Mouse (Mus musculus) neural tube, embryonic 14.5 days (tissue): ENCODE measurements around the gene Slc12a7. TPM values are rescaled to one million over a fixed set of nuclear protein-coding genes. Genes with fewer than 3 reads are reported as not detected.

Experiments used
- ATAC-seq: fragments of 200-750 bp; cut with Nextera tagmentation; 2 replicates; pipeline ENCODE4 v1.8.0; 2017; ENCODE audit warnings: low read depth, mild to moderate bottlenecking, moderate TSS enrichment, moderate library complexity
- H3K27ac ChIP-seq: fragments of 300-500 bp; sonication (generic); 2 replicates; pipeline ENCODE4 v1.5.1; 2014; ENCODE audit warnings: low read depth, mild to moderate bottlenecking, control low read depth, low read length, moderate library complexity, mixed read lengths
- H3K27me3 ChIP-seq: fragments of 300-500 bp; sonication (generic); 2 replicates; pipeline ENCODE4 v1.6.1; 2014; ENCODE audit warnings: low read length; ENCODE audit not compliant: control insufficient read depth, insufficient read depth
- H3K36me3 ChIP-seq: fragments of 300-500 bp; sonication (generic); 2 replicates; pipeline ENCODE4 v1.6.1; 2014; ENCODE audit warnings: low read length, mixed read lengths; ENCODE audit not compliant: control insufficient read depth, insufficient read depth
- H3K4me1 ChIP-seq: fragments of 300-500 bp; sonication (generic); 2 replicates; pipeline ENCODE4 v1.6.1; 2014; ENCODE audit warnings: low read length; ENCODE audit not compliant: control insufficient read depth, insufficient read depth
- H3K4me2 ChIP-seq: fragments of 300-500 bp; sonication (generic); 2 replicates; pipeline ENCODE4 v1.6.1; 2014; ENCODE audit warnings: mild to moderate bottlenecking, low read depth, low read length, control low read depth
- H3K4me3 ChIP-seq: fragments of 300-500 bp; sonication (generic); 2 replicates; pipeline ENCODE4 v1.5.1; 2014; ENCODE audit warnings: low read depth, low read length, control low read depth, mixed read lengths
- H3K9ac ChIP-seq: fragments of 300-500 bp; sonication (generic); replicated peaks from 2 replicates; pipeline ENCODE4 v1.6.1; 2014; ENCODE audit warnings: low read depth, mild to moderate bottlenecking, control low read depth, low read length, mixed read lengths
- H3K9me3 ChIP-seq: fragments of 300-500 bp; sonication (generic); 2 replicates; pipeline ENCODE4 v1.6.1; 2016; ENCODE audit warnings: low read length; ENCODE audit not compliant: control insufficient read depth
- WGBS: fragments of 180-500 bp; shearing (Covaris S2); extraction: QIAGEN DNeasy Blood & Tissue Kit; methylation state at CpG from one replicate; pipeline ENCODE4 v1.1.7; 2014; 5-methylcytosine and 5-hydroxymethylcytosine counted together
- polyA plus RNA-seq: library from polyadenylated mRNA; unstranded; fragments of >200 nt; fragmentation: Nextera tagmentation; extraction: Ambion mirVana; gene quantifications from 2 replicates; pipeline ENCODE4 v1.2.1, GENCODE M21; 2014

Slc12a7 gene
- polyA plus RNA-seq, 1 experiment from 2014 or later, result 5.9 TPM

DNA sequence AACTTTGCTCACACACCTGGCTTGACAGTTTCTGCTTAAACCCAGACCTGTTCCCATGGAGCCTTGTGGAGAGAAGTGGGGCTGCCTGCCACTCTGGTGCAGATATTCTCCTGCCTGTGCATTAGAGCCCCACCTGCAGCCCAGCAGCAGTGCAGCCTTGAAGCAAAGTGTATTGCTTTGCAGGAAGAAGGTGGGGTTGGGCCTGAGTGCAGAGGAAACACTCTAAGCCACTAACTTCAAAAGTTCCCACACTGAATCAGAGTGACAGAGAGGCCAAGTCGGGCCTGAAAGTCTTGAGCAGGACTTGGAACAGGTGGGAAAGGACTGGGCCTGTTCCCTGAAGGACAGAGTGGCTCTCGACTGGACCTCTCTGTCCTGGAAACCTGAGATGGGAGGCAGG, 39.8 kb downstream of the Slc12a7 start:
- 0 out of 2 replicates have a peak, but pooled peaks cover 4% of the 10 kb centered on the region for H3K4me1 ChIP-seq
- no peaks in the 10 kb centered on the region for H3K9me3 ChIP-seq
- H3K4me2 ChIP-seq, result no peak overlapping the region
- H3K36me3 ChIP-seq, result no peaks in the 10 kb centered on the region
- no peaks in the 10 kb centered on the region for H3K27me3 ChIP-seq
- no peak overlapping the region for H3K27ac ChIP-seq
- no peak overlapping the region for H3K9ac ChIP-seq
- 60% methylated on average over 2 of the region's 2 CpGs for WGBS
- no peak overlapping the region for H3K4me3 ChIP-seq
- ATAC-seq, result no peak

GRCm38 (mm10) chr13:73773519-73774205, 40.8 kb downstream of the Slc12a7 start:
- Histone ChIP-seq H3K9me3 (no peaks in the 10 kb centered on the region), H3K9ac (no peak overlapping the region), H3K36me3 (no peaks in the 10 kb centered on the region), H3K27ac (no peak overlapping the region; the same call in 1 of the 2 replicates), H3K4me2 (no peak overlapping the region), H3K4me1 (0 out of 2 replicates have a peak, but pooled peaks cover 4% of the 10 kb centered on the region), H3K27me3 (no peaks in the 10 kb centered on the region), H3K4me3 (no peak overlapping the region)
- peak; percentile 51; the same call in 1 of the 2 replicates for ATAC-seq
- WGBS, result 71% methylated on average over 4 of the region's 4 CpGs

DNA sequence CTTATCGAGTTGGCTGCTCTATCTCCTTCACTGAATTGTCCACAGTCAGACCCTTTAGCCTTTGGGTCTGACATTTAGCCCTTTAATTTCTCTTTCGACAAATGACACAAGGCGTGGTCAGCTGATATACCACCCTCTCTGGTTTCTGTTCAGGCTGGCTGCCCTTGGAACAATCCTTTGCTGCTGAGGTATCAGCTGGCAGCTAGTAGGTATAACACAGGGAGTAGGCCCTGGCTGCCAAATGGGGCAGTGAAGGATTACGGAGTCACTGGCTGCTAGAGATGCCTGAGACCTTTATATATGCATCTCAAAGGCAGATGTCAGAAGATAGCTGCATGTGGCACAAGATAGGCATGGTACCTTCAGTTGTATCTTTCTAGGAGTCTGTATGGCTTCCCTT, 42.9 kb downstream of the Slc12a7 start:
- H3K9me3 ChIP-seq, result no peaks in the 10 kb centered on the region
- H3K4me3 ChIP-seq, result no peak overlapping the region
- no peak overlapping the region for H3K27ac ChIP-seq
- 0 out of 2 replicates have a peak, but pooled peaks cover 4% of the 10 kb centered on the region for H3K4me1 ChIP-seq
- no peak overlapping the region for H3K4me2 ChIP-seq
- H3K27me3 ChIP-seq, result no peaks in the 10 kb centered on the region
- H3K9ac ChIP-seq, result no peak overlapping the region
- no peaks in the 10 kb centered on the region for H3K36me3 ChIP-seq
- 81% methylated on average over 4 of the region's 4 CpGs for WGBS
- no peak for ATAC-seq

GRCm38 (mm10) chr13:73777578-73777977, 44.7 kb downstream of the Slc12a7 start:
- ATAC-seq, result no peak
- H3K27me3 ChIP-seq, result no peaks in the 10 kb centered on the region
- 83% methylated on average over 3 of the region's 3 CpGs for WGBS

DNA sequence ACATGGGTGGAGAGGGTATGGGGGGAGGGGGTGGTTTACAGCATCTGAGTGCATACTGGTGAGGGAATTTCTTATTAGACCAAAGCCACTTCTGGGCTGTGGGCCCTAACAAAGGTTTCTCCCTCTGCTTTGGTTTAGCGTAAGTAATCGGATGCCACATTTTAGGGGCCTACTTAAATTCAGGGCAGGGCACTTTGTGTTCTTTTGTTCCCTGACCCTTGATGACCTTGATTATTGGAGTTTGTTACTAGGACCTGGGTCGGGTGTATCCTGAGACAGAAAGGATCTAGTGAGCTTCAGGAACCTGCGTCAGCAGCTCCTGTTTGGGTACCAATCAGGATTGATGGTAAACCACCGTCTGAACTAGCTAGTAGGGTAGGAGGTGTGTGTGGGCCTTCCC, 49.6 kb downstream of the Slc12a7 start:
- no peak overlapping the region for H3K27ac ChIP-seq
- 30% methylated on average over 5 of the region's 5 CpGs for WGBS
- no peak overlapping the region for H3K4me3 ChIP-seq
- no peaks in the 10 kb centered on the region for H3K9me3 ChIP-seq
- no peak for ATAC-seq
- H3K27me3 ChIP-seq, result no peaks in the 10 kb centered on the region
- no peak overlapping the region for H3K9ac ChIP-seq
- H3K4me1 ChIP-seq, result no peaks in the 10 kb centered on the region
- H3K4me2 ChIP-seq, result no peak overlapping the region
- peaks cover 8% of the 10 kb centered on the region; the same call in 1 of the 2 replicates for H3K36me3 ChIP-seq

More at GRCm38 (mm10) chr13:73777578-73777977, 44.7 kb downstream of the Slc12a7 start:
- no peaks in the 10 kb centered on the region for H3K36me3 ChIP-seq
- H3K9me3 ChIP-seq, result no peaks in the 10 kb centered on the region
- no peak overlapping the region for H3K9ac ChIP-seq
- H3K4me3 ChIP-seq, result no peak overlapping the region
- 0 out of 2 replicates have a peak, but pooled peaks cover 4% of the 10 kb centered on the region for H3K4me1 ChIP-seq
- H3K27ac ChIP-seq, result no peak overlapping the region
- H3K4me2 ChIP-seq, result no peak overlapping the region

GRCm38 (mm10) chr13:73792176-73792575, 59.3 kb downstream of the Slc12a7 start:
- Histone ChIP-seq H3K36me3 (peaks cover 6% of the 10 kb centered on the region; the same call in 1 of the 2 replicates), H3K27me3 (no peaks in the 10 kb centered on the region), H3K9me3 (no peaks in the 10 kb centered on the region), H3K4me2 (no peak overlapping the region), H3K4me1 (no peaks in the 10 kb centered on the region), H3K27ac (no peak overlapping the region), H3K9ac (no peak overlapping the region), H3K4me3 (no peak overlapping the region)
- no peak for ATAC-seq
- WGBS, result 98% methylated on average over 4 of the region's 4 CpGs

- H3K9me3 ChIP-seq, result no peaks in the 10 kb centered on the region
- no peak overlapping the region for H3K4me2 ChIP-seq
- WGBS, result 91% methylated on average over 5 of the region's 5 CpGs
- no peaks in the 10 kb centered on the region for H3K4me1 ChIP-seq
- no peak overlapping the region for H3K4me3 ChIP-seq
- H3K9ac ChIP-seq, result no peak overlapping the region
- no peak for ATAC-seq
- H3K27ac ChIP-seq, result no peak overlapping the region
- H3K27me3 ChIP-seq, result no peaks in the 10 kb centered on the region
- peaks cover 6% of the 10 kb centered on the region; the same call in 1 of the 2 replicates for H3K36me3 ChIP-seq
Observed at GRCm38 (mm10) chr13:73793171-73793570, 60.3 kb downstream of the Slc12a7 start.

- 88% methylated on average over 5 of the region's 5 CpGs for WGBS
- Histone ChIP-seq H3K9ac (no peak overlapping the region), H3K9me3 (no peaks in the 10 kb centered on the region), H3K4me1 (no peaks in the 10 kb centered on the region), H3K36me3 (peaks cover 6% of the 10 kb centered on the region; the same call in 1 of the 2 replicates), H3K27me3 (no peaks in the 10 kb centered on the region), H3K27ac (no peak overlapping the region), H3K4me2 (no peak overlapping the region), H3K4me3 (no peak overlapping the region)
- ATAC-seq, result no peak
Observed at GRCm38 (mm10) chr13:73799110-73799509, 66.2 kb downstream of the Slc12a7 start.

GRCm38 (mm10) chr13:73803450-73804178, 70.7 kb downstream of the Slc12a7 start:
- H3K27me3 ChIP-seq, result no peaks in the 10 kb centered on the region
- H3K9ac ChIP-seq, result no peak overlapping the region
- H3K4me3 ChIP-seq, result no peak overlapping the region
- H3K4me2 ChIP-seq, result no peak overlapping the region
- WGBS, result 94% methylated on average over 8 of the region's 8 CpGs
- H3K27ac ChIP-seq, result no peak overlapping the region
- no peaks in the 10 kb centered on the region for H3K9me3 ChIP-seq
- no peak for ATAC-seq
- H3K36me3 ChIP-seq, result no peaks in the 10 kb centered on the region
- no peaks in the 10 kb centered on the region for H3K4me1 ChIP-seq
